Mouse (Mus musculus) central nervous system, embryonic 11.5 days (tissue): ENCODE measurements around the gene Rab5if. TPM values are rescaled to one million over a fixed set of nuclear protein-coding genes. Genes with fewer than 3 reads are reported as not detected.

ENCODE experiments used
- polyA plus RNA-seq: library from polyadenylated mRNA; depleted of rRNA; stranded (reverse); fragments of >200 nt; gene quantifications from 2 replicates; pipeline ENCODE4 v1.2.3, GENCODE M21; 2012; rRNA removed

The Rab5if gene
- polyA plus RNA-seq: 90.3 and 109 TPM in 2 replicates

DNA sequence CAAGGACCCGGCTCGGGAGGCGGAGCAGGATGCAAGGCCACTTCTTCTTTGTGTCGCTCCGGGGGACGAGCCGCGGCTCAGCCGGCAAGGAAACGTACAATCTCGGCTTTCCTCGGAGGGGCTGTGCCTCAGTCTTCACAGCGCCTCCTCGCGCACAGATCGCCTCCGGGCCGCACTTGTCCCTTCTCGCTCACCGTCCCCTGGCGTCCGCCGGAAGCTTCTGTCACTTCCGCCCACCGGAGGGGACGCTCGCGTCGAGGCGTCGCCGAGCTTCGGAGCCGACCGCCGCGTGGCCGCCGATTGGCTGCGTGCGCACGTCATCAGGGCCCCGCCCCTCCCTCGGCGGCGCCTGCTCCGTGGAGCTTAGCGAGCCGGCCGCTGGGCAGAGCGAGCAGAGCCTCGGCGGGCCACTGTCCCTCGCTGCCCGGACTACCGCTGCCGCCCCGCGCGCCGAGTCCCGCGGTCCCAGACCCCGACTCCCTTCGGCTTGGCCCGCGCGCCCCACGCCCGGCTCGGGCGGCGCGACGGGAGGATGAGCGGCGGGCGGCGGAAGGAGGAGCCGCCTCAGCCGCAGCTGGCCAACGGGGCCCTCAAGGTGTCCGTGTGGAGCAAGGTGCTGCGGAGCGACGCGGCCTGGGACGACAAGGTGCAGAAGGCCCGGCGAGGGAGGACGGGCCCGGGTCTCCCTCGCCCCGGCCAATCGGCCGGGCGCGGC is at the start of gene Rab5if:
Rab5if (plus strand) TSS at position 357 of the 715 bp plus-strand sequence.

GRCm38 (mm10) chr2:156839319-156840191 is 23.4 kb upstream of the Rab5if start, which contains the start of gene Tgif2:
Gene Tgif2 (plus strand): TSS chr2:156840007.

DNA sequence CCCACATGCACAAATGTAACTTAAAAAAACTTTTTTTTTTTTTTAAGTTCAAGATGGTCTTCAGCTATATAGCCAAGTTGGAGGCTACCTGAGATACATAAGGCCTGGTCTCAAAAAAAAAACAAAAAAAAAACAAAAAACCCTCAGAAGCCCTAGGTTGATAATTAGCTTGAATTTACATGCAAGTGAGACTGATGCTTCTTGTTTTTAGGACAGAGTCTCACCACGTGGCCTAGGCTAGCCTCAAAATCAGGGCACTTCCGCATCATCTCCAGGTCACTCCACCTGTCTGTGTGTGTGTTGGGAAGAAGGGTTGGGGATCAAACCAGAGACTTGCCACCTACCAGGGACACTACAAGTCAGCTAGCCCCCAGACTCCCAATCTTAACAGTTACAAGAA is 5.1 kb upstream of the Rab5if start, which contains the start of gene 4930518I15Rik:
4930518I15Rik (minus strand) TSS at position 112 of the 400 bp plus-strand sequence.

GRCm38 (mm10) chr2:156887017-156887416 is 24.1 kb downstream of the Rab5if start, which contains the start of gene Sla2:
Gene Sla2 (minus strand): TSS chr2:156887192.

Other genes with a start within 250 kb of the Rab5if start
- gene Dlgap4, start 249.4 kb upstream of the Rab5if start, polyA plus RNA-seq: 128 and 217 TPM in 2 replicates
- 86.0 and 147 TPM in 2 replicates for gene Myl9, start 87.7 kb upstream of the Rab5if start, polyA plus RNA-seq
- gene Tgif2, start 23.1 kb upstream of the Rab5if start, polyA plus RNA-seq: 61.3 and 63.7 TPM in 2 replicates
- gene 4930518I15Rik, start 5.2 kb upstream of the Rab5if start, polyA plus RNA-seq: 3.0 and 5.1 TPM in 2 replicates
- gene Sla2, start 24.1 kb downstream of the Rab5if start, polyA plus RNA-seq: 0.43 and 0.50 TPM in 2 replicates
- 26.6 and 51.0 TPM in 2 replicates for gene Ndrg3, start 128.9 kb downstream of the Rab5if start, polyA plus RNA-seq
- 41.0 and 50.2 TPM in 2 replicates for gene Dsn1, start 144.0 kb downstream of the Rab5if start, polyA plus RNA-seq
- gene Soga1, start 216.1 kb downstream of the Rab5if start, polyA plus RNA-seq: 15.4 and 19.0 TPM in 2 replicates
- 0.22 TPM in 1 of 2 replicates, not detected in the other for gene Tldc2, start 223.9 kb downstream of the Rab5if start, polyA plus RNA-seq